Mouse (Mus musculus): ENCODE measurements around the gene Cnot1. TPM values are rescaled to one million over a fixed set of nuclear protein-coding genes. Genes with fewer than 3 reads are reported as not detected.
A peak's percentile ranks its signal among the peaks of the same experiment; 100 is the strongest.

The Cnot1 gene
- polyA plus RNA-seq, 1 experiment from 2014 or later = 109 TPM

GRCm38 (mm10) chr8:95696661-95697060 is 110.6 kb downstream of the Cnot1 start:
- Histone ChIP-seq H3K4me3 (ENCODE audit: low read depth, low read length) (no peak overlapping the region), H3K9me3 (ENCODE audit: control insufficient read depth, low read length) (no peaks in the 10 kb centered on the region), H3K4me2 (no peak overlapping the region), H3K36me3 (ENCODE audit: control insufficient read depth, insufficient read depth, low read length) (no peaks in the 10 kb centered on the region), H3K4me1 (ENCODE audit: control insufficient read depth, insufficient read depth, low read length) (peaks cover 10% of the 10 kb centered on the region), H3K27me3 (ENCODE audit: control insufficient read depth, insufficient read depth, low read length) (peaks cover 5% of the 10 kb centered on the region; the same call in 1 of the 2 replicates), H3K9ac (ENCODE audit: low read length) (no peak overlapping the region), H3K27ac (ENCODE audit: low read depth, low read length) (no peak overlapping the region)
- 54% methylated on average over 7 of the region's 8 CpGs for WGBS
- DNase-seq (ENCODE audit: low spot score, missing footprints) (no peak), ATAC-seq (ENCODE audit: low FRiP score) (no peak)

DNA sequence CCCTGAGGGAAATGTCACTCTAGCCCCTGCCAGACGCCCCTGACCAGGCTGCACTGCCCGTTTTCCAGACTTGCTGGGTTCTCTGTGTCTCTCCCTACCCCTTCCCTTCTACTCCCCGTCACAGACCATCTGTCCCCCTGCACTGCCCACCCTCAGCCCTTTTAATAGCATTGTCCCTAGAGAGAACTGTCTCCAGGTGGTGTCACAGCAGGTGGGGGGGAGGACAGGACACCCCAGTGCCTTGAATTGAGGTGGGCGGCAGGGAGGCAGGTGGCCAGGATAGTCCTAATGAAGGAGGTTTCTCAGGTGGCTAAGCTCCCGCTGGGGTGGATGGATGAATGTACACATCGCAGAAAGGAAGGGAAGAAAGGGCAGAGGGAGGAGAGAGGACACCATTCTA is 112.6 kb downstream of the Cnot1 start:
- no peak overlapping the region for H3K4me3 ChIP-seq (ENCODE audit: low read depth, low read length)
- peaks cover 8% of the 10 kb centered on the region for H3K4me1 ChIP-seq (ENCODE audit: control insufficient read depth, insufficient read depth, low read length)
- 0 out of 2 replicates have a peak overlapping the region, but pooled peaks have one; percentile 5 for H3K4me2 ChIP-seq
- 12% methylated on average over 6 of the region's 6 CpGs for WGBS
- H3K9me3 ChIP-seq (ENCODE audit: control insufficient read depth, low read length) = no peaks in the 10 kb centered on the region
- peaks cover 5% of the 10 kb centered on the region; the same call in 1 of the 2 replicates for H3K27me3 ChIP-seq (ENCODE audit: control insufficient read depth, insufficient read depth, low read length)
- DNase-seq (ENCODE audit: low spot score, missing footprints) = no peak
- peak; percentile 45; the same call in 1 of the 2 replicates for ATAC-seq (ENCODE audit: low FRiP score)
- no peaks in the 10 kb centered on the region for H3K36me3 ChIP-seq (ENCODE audit: control insufficient read depth, insufficient read depth, low read length)
- H3K27ac ChIP-seq (ENCODE audit: low read depth, low read length) = no peak overlapping the region
- no peak overlapping the region for H3K9ac ChIP-seq (ENCODE audit: low read length)

- no peak overlapping the region for H3K4me2 ChIP-seq
- peaks cover 2% of the 10 kb centered on the region; the same call in 1 of the 2 replicates for H3K27me3 ChIP-seq (ENCODE audit: control insufficient read depth, insufficient read depth, low read length)
- 85% methylated on average over 13 of the region's 13 CpGs for WGBS
- no peak overlapping the region for H3K4me3 ChIP-seq (ENCODE audit: low read depth, low read length)
- H3K4me1 ChIP-seq (ENCODE audit: control insufficient read depth, insufficient read depth, low read length) = peaks cover 8% of the 10 kb centered on the region
- H3K9me3 ChIP-seq (ENCODE audit: control insufficient read depth, low read length) = no peaks in the 10 kb centered on the region
- ATAC-seq (ENCODE audit: low FRiP score) = no peak
- H3K27ac ChIP-seq (ENCODE audit: low read depth, low read length) = no peak overlapping the region
- no peaks in the 10 kb centered on the region for H3K36me3 ChIP-seq (ENCODE audit: control insufficient read depth, insufficient read depth, low read length)
- no peak for DNase-seq (ENCODE audit: low spot score, missing footprints)
- no peak overlapping the region for H3K9ac ChIP-seq (ENCODE audit: low read length)
Observed at GRCm38 (mm10) chr8:95690929-95691541, 116.2 kb downstream of the Cnot1 start.

GRCm38 (mm10) chr8:95688073-95688672 is 119.1 kb downstream of the Cnot1 start:
- no peak for ATAC-seq (ENCODE audit: low FRiP score)
- Histone ChIP-seq H3K27ac (ENCODE audit: low read depth, low read length) (no peak overlapping the region), H3K4me3 (ENCODE audit: low read depth, low read length) (no peak overlapping the region), H3K9me3 (ENCODE audit: control insufficient read depth, low read length) (no peaks in the 10 kb centered on the region), H3K27me3 (ENCODE audit: control insufficient read depth, insufficient read depth, low read length) (no peaks in the 10 kb centered on the region), H3K36me3 (ENCODE audit: control insufficient read depth, insufficient read depth, low read length) (no peaks in the 10 kb centered on the region), H3K9ac (ENCODE audit: low read length) (no peak overlapping the region), H3K4me1 (ENCODE audit: control insufficient read depth, insufficient read depth, low read length) (no peaks in the 10 kb centered on the region; the same call in 1 of the 2 replicates), H3K4me2 (no peak overlapping the region)
- 77% methylated on average over 10 of the region's 10 CpGs for WGBS
- no peak for DNase-seq (ENCODE audit: low spot score, missing footprints)

GRCm38 (mm10) chr8:95678024-95678611 is 129.1 kb downstream of the Cnot1 start:
- DNase-seq (ENCODE audit: low spot score, missing footprints) = peak; percentile 92
- H3K36me3 ChIP-seq (ENCODE audit: control insufficient read depth, insufficient read depth, low read length) = no peaks in the 10 kb centered on the region
- no peaks in the 10 kb centered on the region for H3K9me3 ChIP-seq (ENCODE audit: control insufficient read depth, low read length)
- no peak overlapping the region for H3K27ac ChIP-seq (ENCODE audit: low read depth, low read length)
- peak overlapping the region; percentile 53 for H3K4me3 ChIP-seq (ENCODE audit: low read depth, low read length)
- ATAC-seq (ENCODE audit: low FRiP score) = peak; percentile 59
- peaks cover 12% of the 10 kb centered on the region for H3K4me1 ChIP-seq (ENCODE audit: control insufficient read depth, insufficient read depth, low read length)
- peak overlapping the region; percentile 65 for H3K9ac ChIP-seq (ENCODE audit: low read length)
- peak overlapping the region; percentile 90 for H3K4me2 ChIP-seq
- under 1% methylated on average over 58 of the region's 70 CpGs for WGBS
- peaks cover 42% of the 10 kb centered on the region for H3K27me3 ChIP-seq (ENCODE audit: control insufficient read depth, insufficient read depth, low read length)

DNA sequence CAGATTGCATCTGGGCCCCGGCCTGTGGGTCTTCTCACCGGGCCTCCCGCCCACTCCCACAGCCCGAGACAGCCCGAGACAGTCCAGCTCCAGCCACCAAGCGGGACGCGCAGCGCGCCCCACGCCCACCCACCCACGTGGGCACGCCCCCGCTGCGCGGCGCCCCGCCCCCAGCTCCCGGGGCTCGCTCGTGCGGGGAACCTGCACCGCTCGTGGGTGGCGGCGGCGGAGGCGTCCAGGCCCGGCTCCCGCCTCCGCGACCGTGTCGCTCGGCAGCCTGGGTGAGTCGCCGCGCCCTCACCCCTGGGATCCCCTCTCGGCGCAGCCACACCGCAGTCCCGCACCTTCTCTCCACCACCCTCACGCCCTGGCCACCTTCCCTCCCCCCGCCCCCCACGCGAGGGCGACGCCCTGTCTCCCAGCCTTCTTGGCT is 129.7 kb downstream of the Cnot1 start:
- WGBS = 2% methylated on average over 30 of the region's 48 CpGs
- Histone ChIP-seq H3K27me3 (ENCODE audit: control insufficient read depth, insufficient read depth, low read length) (peaks cover 42% of the 10 kb centered on the region), H3K27ac (ENCODE audit: low read depth, low read length) (no peak overlapping the region), H3K9ac (ENCODE audit: low read length) (peak overlapping the region; percentile 65), H3K9me3 (ENCODE audit: control insufficient read depth, low read length) (no peaks in the 10 kb centered on the region), H3K4me1 (ENCODE audit: control insufficient read depth, insufficient read depth, low read length) (peaks cover 12% of the 10 kb centered on the region), H3K4me2 (peak overlapping the region; percentile 90), H3K36me3 (ENCODE audit: control insufficient read depth, insufficient read depth, low read length) (no peaks in the 10 kb centered on the region), H3K4me3 (ENCODE audit: low read depth, low read length) (peak overlapping the region; percentile 53)
- peak; percentile 71 for ATAC-seq (ENCODE audit: low FRiP score)
- DNase-seq (ENCODE audit: low spot score, missing footprints) = no peak

GRCm38 (mm10) chr8:95676631-95677030 is 130.6 kb downstream of the Cnot1 start, which contains the start of gene Ndrg4:
Ndrg4 (plus strand) TSS chr8:95676980.
- no peak for DNase-seq (ENCODE audit: low spot score, missing footprints)
- WGBS = 42% methylated on average over 9 of the region's 9 CpGs
- Histone ChIP-seq H3K4me1 (ENCODE audit: control insufficient read depth, insufficient read depth, low read length) (peaks cover 12% of the 10 kb centered on the region), H3K36me3 (ENCODE audit: control insufficient read depth, insufficient read depth, low read length) (no peaks in the 10 kb centered on the region), H3K9ac (ENCODE audit: low read length) (peak within 1 kb of the TSS; percentile 65), H3K4me2 (peak within 1 kb of the TSS; percentile 90), H3K9me3 (ENCODE audit: control insufficient read depth, low read length) (no peaks in the 10 kb centered on the region), H3K27me3 (ENCODE audit: control insufficient read depth, insufficient read depth, low read length) (peaks cover 42% of the 10 kb centered on the region), H3K4me3 (ENCODE audit: low read depth, low read length) (peak within 1 kb of the TSS; percentile 53), H3K27ac (ENCODE audit: low read depth, low read length) (no peak within 1 kb of the TSS)
- no peak for ATAC-seq (ENCODE audit: low FRiP score)

GRCm38 (mm10) chr8:95672811-95673210 is 134.5 kb downstream of the Cnot1 start:
- peaks cover 6% of the 10 kb centered on the region for H3K4me1 ChIP-seq (ENCODE audit: control insufficient read depth, insufficient read depth, low read length)
- no peaks in the 10 kb centered on the region for H3K36me3 ChIP-seq (ENCODE audit: control insufficient read depth, insufficient read depth, low read length)
- H3K27ac ChIP-seq (ENCODE audit: low read depth, low read length) = no peak overlapping the region
- DNase-seq (ENCODE audit: low spot score, missing footprints) = no peak
- H3K9ac ChIP-seq (ENCODE audit: low read length) = no peak overlapping the region
- ATAC-seq (ENCODE audit: low FRiP score) = no peak
- no peak overlapping the region for H3K4me3 ChIP-seq (ENCODE audit: low read depth, low read length)
- no peaks in the 10 kb centered on the region for H3K9me3 ChIP-seq (ENCODE audit: control insufficient read depth, low read length)
- H3K27me3 ChIP-seq (ENCODE audit: control insufficient read depth, insufficient read depth, low read length) = peaks cover 25% of the 10 kb centered on the region
- 83% methylated on average over 5 of the region's 5 CpGs for WGBS
- no peak overlapping the region for H3K4me2 ChIP-seq

- no peak overlapping the region for H3K9ac ChIP-seq (ENCODE audit: low read length)
- no peaks in the 10 kb centered on the region for H3K4me1 ChIP-seq (ENCODE audit: control insufficient read depth, insufficient read depth, low read length)
- peaks cover 16% of the 10 kb centered on the region for H3K27me3 ChIP-seq (ENCODE audit: control insufficient read depth, insufficient read depth, low read length)
- no peaks in the 10 kb centered on the region for H3K9me3 ChIP-seq (ENCODE audit: control insufficient read depth, low read length)
- 84% methylated on average over 6 of the region's 6 CpGs for WGBS
- no peak for ATAC-seq (ENCODE audit: low FRiP score)
- H3K36me3 ChIP-seq (ENCODE audit: control insufficient read depth, insufficient read depth, low read length) = no peaks in the 10 kb centered on the region
- H3K27ac ChIP-seq (ENCODE audit: low read depth, low read length) = no peak overlapping the region
- DNase-seq (ENCODE audit: low spot score, missing footprints) = no peak
- H3K4me3 ChIP-seq (ENCODE audit: low read depth, low read length) = no peak overlapping the region
- no peak overlapping the region for H3K4me2 ChIP-seq
Observed at GRCm38 (mm10) chr8:95671861-95672260, 135.4 kb downstream of the Cnot1 start.
